Mouse (Mus musculus) urinary bladder, postnatal 25 days (tissue): ENCODE results near the gene Crebrf.
A peak's percentile ranks its signal among the peaks of the same experiment; 100 is the strongest.

ENCODE experiments used
- DNase-seq: peaks from one replicate; pipeline ENCODE4 v3.0.0; 2022; ENCODE audit warnings: low spot score

The Crebrf gene

GRCm38 (mm10) chr17:26778430-26779100 lies 63.1 kb downstream of the Crebrf start:
- DNase-seq, result no peak

GRCm38 (mm10) chr17:26779471-26779870 lies 64.0 kb downstream of the Crebrf start:
- no peak for DNase-seq

GRCm38 (mm10) chr17:26780750-26781571 lies 65.5 kb downstream of the Crebrf start, which contains the start of gene Bnip1:
Gene Bnip1, plus strand, starts transcription at chr17:26781066.
- peak; percentile 69 for DNase-seq

- no peak for DNase-seq
Observed at GRCm38 (mm10) chr17:26781610-26782043, 66.2 kb downstream of the Crebrf start.

GRCm38 (mm10) chr17:26784525-26784924 lies 69.1 kb downstream of the Crebrf start:
- DNase-seq, result no peak

GRCm38 (mm10) chr17:26786586-26786985 lies 71.1 kb downstream of the Crebrf start:
- no peak for DNase-seq

GRCm38 (mm10) chr17:26788986-26789385 lies 73.5 kb downstream of the Crebrf start:
- no peak for DNase-seq

- DNase-seq, result no peak
Observed at GRCm38 (mm10) chr17:26789460-26790268, 74.2 kb downstream of the Crebrf start.

- no peak for DNase-seq
Observed at GRCm38 (mm10) chr17:26790269-26791214, 75.1 kb downstream of the Crebrf start.

- no peak for DNase-seq
Observed at GRCm38 (mm10) chr17:26791580-26791979, 76.1 kb downstream of the Crebrf start.

GRCm38 (mm10) chr17:26792096-26792495 lies 76.6 kb downstream of the Crebrf start:
- DNase-seq, result no peak

- DNase-seq, result no peak
Observed at GRCm38 (mm10) chr17:26793068-26793765, 77.8 kb downstream of the Crebrf start.

GRCm38 (mm10) chr17:26794744-26795143 lies 79.3 kb downstream of the Crebrf start:
- DNase-seq, result peak; percentile 43

- DNase-seq, result no peak
Observed at GRCm38 (mm10) chr17:26795386-26795785, 79.9 kb downstream of the Crebrf start.

- no peak for DNase-seq
Observed at GRCm38 (mm10) chr17:26797379-26798128, 82.1 kb downstream of the Crebrf start.

GRCm38 (mm10) chr17:26802886-26803285 lies 87.4 kb downstream of the Crebrf start:
- no peak for DNase-seq

- no peak for DNase-seq
Observed at GRCm38 (mm10) chr17:26812607-26813006, 97.2 kb downstream of the Crebrf start.

GRCm38 (mm10) chr17:26813497-26813896 lies 98.0 kb downstream of the Crebrf start:
- DNase-seq, result no peak

GRCm38 (mm10) chr17:26816810-26817209 lies 101.4 kb downstream of the Crebrf start:
- no peak for DNase-seq

- no peak for DNase-seq
Observed at GRCm38 (mm10) chr17:26817776-26818175, 102.3 kb downstream of the Crebrf start.
